Mouse (Mus musculus): ENCODE measurements around the gene Creb5.

DNA sequence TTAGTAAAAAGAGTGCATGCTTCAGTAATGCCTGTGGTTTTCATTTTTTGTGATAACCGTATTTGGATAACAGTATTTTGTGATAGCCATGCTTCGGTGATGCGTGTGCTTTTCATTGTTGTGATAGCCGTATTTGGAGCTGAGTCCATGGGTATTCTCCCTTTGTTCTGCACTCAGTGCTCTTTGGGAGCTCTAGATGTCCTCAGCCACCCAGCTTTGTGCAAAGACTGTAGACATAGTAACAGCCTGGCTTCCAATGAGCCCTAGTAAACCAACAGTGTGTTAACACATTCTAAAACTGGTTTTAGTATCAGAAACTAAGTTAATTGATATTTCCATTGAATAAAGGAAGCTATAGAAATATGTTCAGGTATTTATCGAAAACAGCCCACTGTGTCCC, 254.7 kb downstream of the Creb5 start:
- TF ChIP-seq HCFC1 (IDR thresholded peaks at IDR 0.05; ENCODE audit: borderline replicate concordance, insufficient read depth, low read length) (no peak), CHD2 (IDR thresholded peaks at IDR 0.05; ENCODE audit: low read depth, low read length) (no peak), MAFK (IDR thresholded peaks at IDR 0.05; ENCODE audit: insufficient read depth, low read depth, low read length) (no peak)
